Mouse (Mus musculus): Measurements from ENCODE around the gene Phf5a.

DNA sequence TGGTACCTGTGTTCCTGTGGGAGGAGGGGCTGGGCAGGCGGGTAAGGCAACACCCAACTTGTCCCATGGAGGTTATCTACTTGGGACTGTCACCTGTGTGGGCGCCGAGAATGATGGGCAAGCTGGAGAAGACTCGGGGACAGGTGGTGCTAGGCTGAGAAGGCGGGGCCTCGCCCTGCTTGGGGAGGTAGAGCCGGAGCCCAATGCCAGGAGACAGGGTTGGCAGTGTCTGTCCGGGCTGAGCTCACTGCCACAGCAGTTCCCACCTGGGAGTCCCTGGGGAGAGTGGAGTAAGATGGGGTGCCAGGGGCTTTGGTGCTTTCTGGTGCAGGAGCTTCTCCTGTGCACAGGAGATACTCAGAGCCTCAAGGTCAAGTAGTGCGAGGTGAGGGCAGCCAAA lies 22.6 kb downstream of the Phf5a start:
- TF ChIP-seq CTCF (IDR thresholded peaks at IDR 0.05; ENCODE audit: low read depth) (no peak), EP300 (IDR thresholded peaks at IDR 0.05; ENCODE audit: low read depth) (no peak)

Measured in liver, postnatal 0 days (tissue).